Mouse (Mus musculus) cerebellum, postnatal 10 days (tissue): ENCODE data around the gene Rnf168.
A peak's percentile ranks its signal among the peaks of the same experiment; 100 is the strongest.

Experiments
- DNase-seq, 2 experiments: peaks; one replicate each; pipeline ENCODE4 v3.0.0; 2021; ENCODE audit warnings: mixed read lengths in 2 of 2

Rnf168 gene

GRCm38 (mm10) chr16:32323953-32324352 lies 46.7 kb downstream of the Rnf168 start:
- DNase-seq, result no peak

DNA sequence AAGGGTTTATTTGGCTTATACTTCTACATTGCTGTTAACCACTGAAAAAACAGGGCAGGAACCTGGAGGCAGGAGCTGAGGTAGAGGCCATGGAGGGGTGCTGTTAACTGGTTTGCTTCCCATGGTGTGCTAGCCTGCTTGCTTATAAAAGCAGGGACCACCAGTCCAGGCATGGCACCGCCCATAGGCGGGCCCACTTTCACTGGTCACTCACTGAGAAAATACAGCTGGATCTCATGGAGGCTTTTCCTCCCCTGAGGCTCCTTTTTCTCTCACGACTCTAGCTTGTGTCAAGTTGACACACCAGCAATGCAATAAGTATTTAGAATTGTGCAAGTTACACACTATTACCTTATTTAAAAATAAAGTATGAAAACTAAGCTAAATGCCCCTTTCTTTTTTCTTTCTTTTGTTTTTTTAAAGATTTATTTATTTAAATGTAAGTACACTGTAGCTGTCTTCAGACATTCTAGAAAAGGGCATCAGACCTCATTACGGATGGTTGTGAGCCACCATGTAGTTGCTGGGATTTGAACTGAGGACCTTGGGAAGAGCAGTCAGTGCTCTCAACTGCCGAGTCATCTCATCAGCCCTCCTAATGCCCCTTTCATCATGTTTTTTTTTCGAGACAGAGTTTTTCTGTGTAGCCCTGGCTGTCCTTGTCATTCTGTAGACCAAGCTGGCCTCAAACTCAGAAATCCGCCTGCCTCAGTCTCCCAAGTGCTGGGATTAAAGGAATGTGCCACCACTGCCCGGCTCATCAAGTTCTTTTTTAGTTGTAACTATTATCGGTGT lies 53.8 kb downstream of the Rnf168 start:
- peak in 1 of 2 experiments; percentile 10 for DNase-seq

DNA sequence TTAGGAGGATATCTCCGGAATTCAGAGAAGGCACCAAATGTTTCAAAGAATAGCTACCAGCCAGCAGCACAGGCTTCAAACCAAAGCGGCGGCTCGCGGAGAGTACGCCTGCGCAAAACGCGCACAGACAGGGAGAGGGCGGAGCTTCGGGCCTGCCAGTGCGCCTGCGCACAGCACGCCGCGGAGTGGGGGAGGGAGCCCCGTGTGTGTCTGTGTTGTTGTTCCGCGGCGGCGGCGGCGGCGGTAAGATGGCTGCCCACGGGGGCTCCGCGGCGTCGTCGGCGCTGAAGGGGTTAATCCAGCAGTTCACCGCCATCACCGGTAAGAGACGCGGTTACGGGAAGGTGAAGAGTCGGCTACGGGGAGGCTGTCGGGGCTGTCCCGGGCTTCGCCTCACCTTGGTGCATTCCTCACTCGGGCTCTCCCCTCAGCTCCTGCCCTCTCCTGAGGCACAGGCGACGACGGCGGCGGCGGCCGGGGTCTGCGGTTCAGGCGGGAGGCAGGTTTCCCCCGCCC lies 54.8 kb downstream of the Rnf168 start, which contains the start of gene Ubxn7:
Ubxn7 (plus strand) TSS at position 218 of the 516 bp plus-strand sequence.
- peak; percentile 99 for DNase-seq

DNA sequence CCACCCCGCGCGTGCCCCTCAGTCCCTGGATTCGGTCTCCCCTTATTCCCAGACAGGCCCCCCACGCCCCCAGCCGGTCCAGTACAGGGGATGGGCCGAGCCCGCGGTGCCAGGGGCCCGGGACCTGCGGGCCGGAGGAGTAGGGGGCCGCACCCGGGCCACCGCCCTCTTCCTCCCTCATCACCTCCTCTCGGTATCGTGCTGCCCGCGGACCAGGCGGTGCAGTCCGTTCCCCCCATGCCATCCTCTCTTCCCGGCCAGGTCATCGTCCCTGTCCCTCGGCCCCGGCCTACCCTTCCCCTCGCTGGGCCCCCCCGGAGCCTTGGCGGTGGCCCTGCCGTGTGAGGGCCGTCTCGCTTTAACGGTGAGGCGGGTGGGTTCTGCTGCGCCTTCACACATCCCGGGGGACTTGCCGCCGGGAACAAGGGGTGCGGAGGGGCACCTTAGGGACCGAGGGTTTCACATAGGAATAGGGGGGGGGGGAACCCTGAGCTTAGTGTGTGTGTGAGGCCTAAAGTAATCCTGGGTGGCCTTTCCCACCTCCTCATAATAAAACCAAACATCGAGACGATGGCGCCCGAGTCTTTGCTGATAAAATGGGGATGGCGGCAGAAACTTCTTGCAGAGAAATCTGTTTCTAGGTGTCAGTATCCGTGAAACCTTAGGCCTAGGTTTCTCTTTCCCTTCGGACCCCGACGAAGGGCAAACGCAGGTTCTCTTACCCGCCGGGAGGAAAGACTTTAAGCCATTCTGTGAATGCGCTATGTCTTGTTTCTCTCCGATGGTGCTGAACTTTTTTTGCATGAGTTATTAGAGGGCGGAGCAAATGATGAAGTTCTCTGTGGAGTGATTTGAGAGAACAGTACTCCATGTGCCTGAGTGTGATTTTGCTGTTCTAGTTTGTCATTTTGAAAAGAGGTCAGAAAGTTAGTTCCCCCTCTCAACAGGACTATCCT lies 55.6 kb downstream of the Rnf168 start:
- DNase-seq, result peak; percentile 65

- DNase-seq, result no peak
Measured at GRCm38 (mm10) chr16:32335146-32335545, 57.9 kb downstream of the Rnf168 start.

DNA sequence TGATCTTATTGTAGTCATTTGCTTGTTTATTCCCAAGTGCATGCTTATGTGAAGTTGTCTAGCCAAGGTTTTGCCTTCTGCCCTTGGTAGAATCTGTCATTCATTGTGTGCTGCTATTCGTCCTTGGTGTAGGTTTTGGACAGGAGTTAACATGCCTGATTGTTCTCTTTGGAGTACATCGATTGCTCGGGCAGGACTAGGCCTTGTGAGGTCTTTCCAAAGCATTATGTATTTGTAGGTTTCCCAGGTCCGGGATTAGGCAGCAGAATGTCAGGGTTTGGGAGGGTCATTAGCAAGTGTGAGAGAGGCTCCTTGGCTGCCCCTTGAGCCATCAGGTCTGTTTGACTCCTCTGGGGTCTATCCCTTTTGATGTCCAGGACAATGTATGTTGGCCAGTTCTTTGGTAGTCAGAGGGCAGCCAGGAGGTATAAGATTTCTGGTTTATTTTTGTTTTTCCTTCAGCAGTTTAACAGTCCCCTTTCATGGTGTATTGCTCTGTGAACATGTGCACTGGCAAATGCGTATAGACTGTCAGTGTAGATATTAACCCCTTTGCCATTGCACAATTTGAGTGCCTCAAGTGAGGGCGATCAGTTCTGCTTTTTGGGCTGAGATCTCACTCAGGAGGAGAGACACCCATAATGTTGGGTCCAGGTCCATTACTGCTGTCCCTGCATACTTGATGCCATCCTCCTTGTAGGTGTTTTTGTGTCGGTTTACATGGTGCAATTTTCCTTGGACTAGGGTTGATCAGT lies 58.9 kb downstream of the Rnf168 start:
- no peak for DNase-seq

GRCm38 (mm10) chr16:32337001-32337400 lies 59.7 kb downstream of the Rnf168 start:
- no peak for DNase-seq

- no peak for DNase-seq
Measured at GRCm38 (mm10) chr16:32340451-32340850, 63.2 kb downstream of the Rnf168 start.

GRCm38 (mm10) chr16:32345521-32345920 lies 68.3 kb downstream of the Rnf168 start:
- no peak for DNase-seq

- peak; percentile 59 to 68 for DNase-seq
Measured at GRCm38 (mm10) chr16:32350776-32351175, 73.5 kb downstream of the Rnf168 start.
